Mouse (Mus musculus) activated CD4-positive, CD25-positive, alpha-beta regulatory T cell, adult 4 months (primary cell): Measurements from ENCODE around the gene Ptpn7. TPM values are rescaled to one million over a fixed set of nuclear protein-coding genes. Genes with fewer than 3 reads are reported as not detected.
"Not testable (repeated sequence)": the region's sequence is repeated elsewhere in the genome, so short reads cannot be mapped to it uniquely, and the experiment has no call there.

Source experiments
- ATAC-seq: one replicate; pipeline ENCODE4 v1.8.0; 2017
- polyA plus RNA-seq, 2 experiments: library from polyadenylated mRNA; unstranded; fragments of 100-300 nt; shearing (Covaris generic); gene quantifications; one replicate each; pipeline ENCODE4 v1.2.1; 2017

Ptpn7 gene
- 100 to 1,000 TPM; 155 to 193 TPM for polyA plus RNA-seq

- peak; percentile 62 for ATAC-seq
Observed at GRCm38 (mm10) chr1:135132473-135132872, at the start of gene Ptpn7. Gene Ptpn7, plus strand, starts transcription at chr1:135132700.

- no peak for ATAC-seq
Observed at GRCm38 (mm10) chr1:135083465-135083864, 49.0 kb upstream of the Ptpn7 start.

GRCm38 (mm10) chr1:135085296-135085871, 47.1 kb upstream of the Ptpn7 start:
- ATAC-seq = no peak

- ATAC-seq = no peak
Observed at GRCm38 (mm10) chr1:135086015-135086414, 46.5 kb upstream of the Ptpn7 start.

GRCm38 (mm10) chr1:135087414-135087813, 45.1 kb upstream of the Ptpn7 start:
- no peak for ATAC-seq

- ATAC-seq = no peak
Observed at GRCm38 (mm10) chr1:135089626-135090025, 42.9 kb upstream of the Ptpn7 start.

- no peak for ATAC-seq
Observed at GRCm38 (mm10) chr1:135090914-135091313, 41.6 kb upstream of the Ptpn7 start.

GRCm38 (mm10) chr1:135094723-135095122, 37.8 kb upstream of the Ptpn7 start:
- no peak for ATAC-seq

GRCm38 (mm10) chr1:135095189-135095588, 37.3 kb upstream of the Ptpn7 start:
- ATAC-seq = no peak

- no peak for ATAC-seq
Observed at GRCm38 (mm10) chr1:135096312-135096711, 36.2 kb upstream of the Ptpn7 start.

GRCm38 (mm10) chr1:135097441-135097840, 35.1 kb upstream of the Ptpn7 start:
- no peak for ATAC-seq

- no peak for ATAC-seq
Observed at GRCm38 (mm10) chr1:135098441-135098840, 34.1 kb upstream of the Ptpn7 start.

GRCm38 (mm10) chr1:135100400-135100799, 32.1 kb upstream of the Ptpn7 start:
- ATAC-seq = no peak

- peak; percentile 62 for ATAC-seq
Observed at GRCm38 (mm10) chr1:135105124-135105523, 27.4 kb upstream of the Ptpn7 start, which contains the start of gene Lgr6. Gene Lgr6, minus strand, starts transcription at chr1:135105276.

- ATAC-seq = peak; percentile 75
Observed at GRCm38 (mm10) chr1:135105951-135106350, 26.5 kb upstream of the Ptpn7 start.

- no peak for ATAC-seq
Observed at GRCm38 (mm10) chr1:135108611-135109010, 23.9 kb upstream of the Ptpn7 start.

- ATAC-seq = no peak
Observed at GRCm38 (mm10) chr1:135110075-135110474, 22.4 kb upstream of the Ptpn7 start.

- ATAC-seq = not testable (repeated sequence)
Observed at GRCm38 (mm10) chr1:135111271-135111670, 21.2 kb upstream of the Ptpn7 start.

GRCm38 (mm10) chr1:135112661-135113060, 19.8 kb upstream of the Ptpn7 start:
- ATAC-seq = peak; percentile 91

GRCm38 (mm10) chr1:135124573-135125363, 7.7 kb upstream of the Ptpn7 start:
- ATAC-seq = no peak

- no peak for ATAC-seq
Observed at GRCm38 (mm10) chr1:135125990-135126389, 6.5 kb upstream of the Ptpn7 start.

GRCm38 (mm10) chr1:135126443-135127027, 6.0 kb upstream of the Ptpn7 start:
- no peak for ATAC-seq

- peak; percentile 5 for ATAC-seq
Observed at GRCm38 (mm10) chr1:135128011-135128441, 4.5 kb upstream of the Ptpn7 start.

- no peak for ATAC-seq
Observed at GRCm38 (mm10) chr1:135128986-135129385, 3.5 kb upstream of the Ptpn7 start.
